ENCODE assay signal across 39 mouse cellular contexts in the genomic region with DNA sequence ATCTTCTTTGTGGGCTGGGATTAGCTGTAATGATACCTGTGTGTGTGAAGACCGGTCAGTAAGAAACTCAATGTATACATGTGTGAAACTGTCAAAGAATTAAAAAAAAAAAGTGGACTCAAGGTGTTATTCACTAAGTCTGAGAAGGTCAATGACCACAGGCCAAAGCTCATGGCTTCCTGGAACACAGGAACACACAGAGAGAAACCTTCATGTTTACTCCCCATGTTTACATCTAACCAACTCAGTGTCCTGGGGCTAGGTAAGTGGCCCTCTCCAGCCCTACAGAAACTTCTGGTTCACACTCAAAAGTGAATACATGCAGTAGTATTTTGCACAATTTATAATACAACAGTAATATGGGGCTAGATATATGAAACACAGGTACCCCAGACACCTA. TPM values are rescaled to one million over a fixed set of nuclear protein-coding genes. Genes with fewer than 3 reads are reported as not detected.
"Had no signal": no experiment of that assay in that cellular context is flagged by ENCODE, and none has a peak within 500 bp of the region (broad histone marks: within the 10 kb centered on the region; RNA-seq: fewer than 3 reads in every experiment).

No protein-coding gene starts in this region.

- H3K4me3 ChIP-seq: heart, adult 2 months; heart, embryonic 10.5 days; heart, embryonic 12.5 days; heart, embryonic 13.5 days; heart, embryonic 15.5 days; hindbrain, embryonic 10.5 days; hindbrain, embryonic 12.5 days; hindbrain, embryonic 13.5 days; hindbrain, embryonic 15.5 days; intestine, embryonic 15.5 days; kidney, embryonic 15.5 days had no signal

- H3K9me3 ChIP-seq: heart, embryonic 10.5 days; heart, embryonic 12.5 days; heart, embryonic 13.5 days; heart, embryonic 15.5 days; hindbrain, embryonic 10.5 days; hindbrain, embryonic 12.5 days; hindbrain, embryonic 13.5 days; hindbrain, embryonic 15.5 days; intestine, embryonic 15.5 days; kidney, embryonic 15.5 days had no signal

- ATAC-seq: hindbrain, embryonic 16.5 days; hindbrain, postnatal 0 days; inflammation-experienced regulatory T-cells, adult 6 months; intestine, embryonic 15.5 days; intestine, embryonic 16.5 days; intestine, postnatal 0 days had no signal

- H3K27me3 ChIP-seq: heart, embryonic 12.5 days; heart, embryonic 15.5 days; hindbrain, embryonic 12.5 days; hindbrain, embryonic 13.5 days; hindbrain, embryonic 15.5 days; intestine, embryonic 15.5 days; kidney, embryonic 15.5 days had no signal

- H3K36me3 ChIP-seq: heart, embryonic 10.5 days; heart, embryonic 12.5 days; heart, embryonic 13.5 days; heart, embryonic 15.5 days; hindbrain, embryonic 10.5 days; hindbrain, embryonic 15.5 days; intestine, embryonic 15.5 days; kidney, embryonic 15.5 days had no signal

- H3K27ac ChIP-seq: heart, adult 2 months; heart, embryonic 10.5 days; heart, embryonic 13.5 days; heart, embryonic 15.5 days; hindbrain, embryonic 10.5 days; hindbrain, embryonic 12.5 days; hindbrain, embryonic 13.5 days; hindbrain, embryonic 14.5 days; hindbrain, embryonic 15.5 days; hindbrain, postnatal 0 days; intestine, embryonic 15.5 days; kidney, embryonic 15.5 days; kidney, postnatal 0 days had no signal

- DNase-seq: heart, adult 18-20 months; heart, adult 2 months; heart, postnatal 10 days; heart, postnatal 14 days; heart, postnatal 36 days; heart, postnatal 4 days; kidney, adult 11 months; kidney, adult 18-20 months; kidney, adult 2 months; kidney, adult 8-10 months; kidney, postnatal 14 days; kidney, postnatal 25 days; kidney, postnatal 36 days; kidney, postnatal 4 days; layer of hippocampus, adult 9-11 months; layer of hippocampus, postnatal 36 days had no signal

- H3K4me2 ChIP-seq: heart, embryonic 11.5 days; heart, embryonic 12.5 days; heart, embryonic 13.5 days; heart, embryonic 15.5 days; hindbrain, embryonic 12.5 days; hindbrain, embryonic 13.5 days; hindbrain, embryonic 14.5 days; hindbrain, embryonic 15.5 days; intestine, embryonic 15.5 days; kidney, embryonic 15.5 days had no signal

- H3K9ac ChIP-seq: heart, embryonic 12.5 days; heart, embryonic 13.5 days; heart, embryonic 15.5 days; hindbrain, embryonic 12.5 days; hindbrain, embryonic 13.5 days; hindbrain, embryonic 14.5 days; hindbrain, embryonic 15.5 days; intestine, embryonic 15.5 days; kidney, embryonic 15.5 days had no signal

RNA-seq across cellular contexts. Expression of gene Nat8f2, which starts 40.7 kb away (rescaled TPM):
- total RNA-seq: heart, postnatal 10 days; heart, postnatal 14 days; heart, postnatal 25 days; heart, postnatal 36 days; heart, postnatal 4 days; hematopoietic stem cell, adult 5-6 weeks; hindbrain, postnatal 0 days had no signal
- polyA plus RNA-seq: heart, adult 2 months; heart, embryonic 10.5 days; heart, embryonic 11.5 days; heart, embryonic 12.5 days; heart, embryonic 13.5 days; heart, embryonic 14.5 days; heart, embryonic 15.5 days; heart, embryonic 16.5 days; heart, postnatal 0 days; hindbrain, embryonic 10.5 days; hindbrain, embryonic 12.5 days; hindbrain, embryonic 13.5 days; hindbrain, embryonic 14.5 days; hindbrain, embryonic 15.5 days; hindbrain, embryonic 16.5 days; hindbrain, postnatal 0 days; intestine, embryonic 16.5 days had no signal
